Mouse (Mus musculus) thymus, adult 2 months (tissue): ENCODE data around the gene Itgb5. TPM values are rescaled to one million over a fixed set of nuclear protein-coding genes. Genes with fewer than 3 reads are reported as not detected.

Experiments used
- DNase-seq: peaks from one replicate; pipeline ENCODE4 v3.0.0; 2021
- H3K27ac ChIP-seq: fragments of 200-500 bp; 2 replicates; pipeline ENCODE4 v1.5.1; 2012; ENCODE audit warnings: low read length, control low read depth; ENCODE audit not compliant: control insufficient read depth, insufficient read depth
- H3K27me3 ChIP-seq: fragments of 200-500 bp; 2 replicates; pipeline ENCODE4 v1.6.1; 2012; ENCODE audit warnings: mild to moderate bottlenecking, low read length, moderate library complexity, mixed read lengths; ENCODE audit not compliant: control insufficient read depth, insufficient read depth
- H3K36me3 ChIP-seq: fragments of 200-500 bp; 2 replicates; pipeline ENCODE4 v1.6.1; 2012; ENCODE audit warnings: mild to moderate bottlenecking, low read length, moderate library complexity; ENCODE audit not compliant: control insufficient read depth, insufficient read depth
- H3K4me1 ChIP-seq: fragments of 200-500 bp; replicated peaks from 2 replicates; pipeline ENCODE4 v1.6.1; 2012; ENCODE audit warnings: low read length; ENCODE audit not compliant: control insufficient read depth, insufficient read depth
- H3K4me3 ChIP-seq: fragments of 200-500 bp; 2 replicates; pipeline ENCODE4 v1.5.1; 2012; ENCODE audit warnings: mild to moderate bottlenecking, low read length, control low read depth, moderate library complexity; ENCODE audit not compliant: control insufficient read depth, insufficient read depth
- CTCF ChIP-seq: fragments of 200-500 bp; IDR thresholded peaks from 2 replicates; pipeline ENCODE4 v1.5.1; 2012; ENCODE audit warnings: mild to moderate bottlenecking, control low read depth, low read length, moderate library complexity, borderline replicate concordance; ENCODE audit not compliant: control insufficient read depth, poor library complexity, insufficient read depth; ENCODE audit errors: extremely low read depth
- POLR2A ChIP-seq: fragments of 200-500 bp; IDR thresholded peaks from 2 replicates; pipeline ENCODE4 v1.6.1; 2012; ENCODE audit warnings: mild to moderate bottlenecking, low read length, control low read depth, moderate library complexity; ENCODE audit not compliant: control insufficient read depth, poor library complexity, insufficient read depth; ENCODE audit errors: extremely low read depth
- WGBS: fragments of 180-500 bp; shearing (Covaris S2); methylation state at CpG from one replicate; pipeline ENCODE4 v1.1.7; 2018; 5-methylcytosine and 5-hydroxymethylcytosine counted together
- polyA plus RNA-seq: library from polyadenylated mRNA; depleted of rRNA; stranded (reverse); fragments of >200 nt; gene quantifications from 2 replicates; pipeline ENCODE4 v1.2.3, GENCODE M21; 2012

Gene Itgb5
- polyA plus RNA-seq, 1 experiment, result 28.3 TPM

GRCm38 (mm10) chr16:33859988-33860700 is 30.7 kb downstream of the Itgb5 start:
- H3K36me3 ChIP-seq, result no peaks in the 10 kb centered on the region
- TF ChIP-seq POLR2A, result no peak
- TF ChIP-seq CTCF, result no peak
- 47% methylated on average over 14 of the region's 14 CpGs for WGBS
- no peak for DNase-seq
- H3K27me3 ChIP-seq, result no peaks in the 10 kb centered on the region
- 0 out of 2 replicates have a peak, but pooled peaks cover 2% of the 10 kb centered on the region for H3K4me1 ChIP-seq
- H3K27ac ChIP-seq, result no peak overlapping the region
- no peak overlapping the region for H3K4me3 ChIP-seq

GRCm38 (mm10) chr16:33862406-33862805 is 32.9 kb downstream of the Itgb5 start:
- Histone ChIP-seq H3K27ac (no peak overlapping the region), H3K36me3 (no peaks in the 10 kb centered on the region), H3K27me3 (no peaks in the 10 kb centered on the region), H3K4me3 (no peak overlapping the region), H3K4me1 (0 out of 2 replicates have a peak, but pooled peaks cover 2% of the 10 kb centered on the region)
- TF ChIP-seq POLR2A, result no peak
- TF ChIP-seq CTCF, result no peak
- 82% methylated on average over 4 of the region's 4 CpGs for WGBS
- DNase-seq, result no peak

- DNase-seq, result no peak
- WGBS, result 93% methylated on average over 5 of the region's 5 CpGs
- Histone ChIP-seq H3K36me3 (no peaks in the 10 kb centered on the region), H3K27ac (no peak overlapping the region), H3K4me1 (0 out of 2 replicates have a peak, but pooled peaks cover 2% of the 10 kb centered on the region), H3K4me3 (no peak overlapping the region), H3K27me3 (no peaks in the 10 kb centered on the region)
- TF ChIP-seq CTCF, result no peak
- no peak for TF ChIP-seq POLR2A
These were observed 33.8 kb downstream of the Itgb5 start for GRCm38 (mm10) chr16:33863208-33863751.

- no peaks in the 10 kb centered on the region for H3K4me1 ChIP-seq
- H3K27me3 ChIP-seq, result no peaks in the 10 kb centered on the region
- no peak for DNase-seq
- 89% methylated on average over 3 of the region's 3 CpGs for WGBS
- no peak overlapping the region for H3K27ac ChIP-seq
- H3K36me3 ChIP-seq, result no peaks in the 10 kb centered on the region
- TF ChIP-seq POLR2A, result no peak
- TF ChIP-seq CTCF, result no peak
- no peak overlapping the region for H3K4me3 ChIP-seq
These were observed 40.8 kb downstream of the Itgb5 start for GRCm38 (mm10) chr16:33870224-33870785.

- H3K27ac ChIP-seq, result no peak overlapping the region
- no peak overlapping the region for H3K4me3 ChIP-seq
- DNase-seq, result no peak
- 95% methylated on average over 13 of the region's 13 CpGs for WGBS
- H3K4me1 ChIP-seq, result no peaks in the 10 kb centered on the region
- TF ChIP-seq POLR2A, result no peak
- no peak for TF ChIP-seq CTCF
- H3K27me3 ChIP-seq, result no peaks in the 10 kb centered on the region
- H3K36me3 ChIP-seq, result no peaks in the 10 kb centered on the region
These were observed 41.7 kb downstream of the Itgb5 start for GRCm38 (mm10) chr16:33870988-33871758.

- DNase-seq, result no peak
- 90% methylated on average over 14 of the region's 14 CpGs for WGBS
These were observed 42.5 kb downstream of the Itgb5 start for GRCm38 (mm10) chr16:33871865-33872443.

DNA sequence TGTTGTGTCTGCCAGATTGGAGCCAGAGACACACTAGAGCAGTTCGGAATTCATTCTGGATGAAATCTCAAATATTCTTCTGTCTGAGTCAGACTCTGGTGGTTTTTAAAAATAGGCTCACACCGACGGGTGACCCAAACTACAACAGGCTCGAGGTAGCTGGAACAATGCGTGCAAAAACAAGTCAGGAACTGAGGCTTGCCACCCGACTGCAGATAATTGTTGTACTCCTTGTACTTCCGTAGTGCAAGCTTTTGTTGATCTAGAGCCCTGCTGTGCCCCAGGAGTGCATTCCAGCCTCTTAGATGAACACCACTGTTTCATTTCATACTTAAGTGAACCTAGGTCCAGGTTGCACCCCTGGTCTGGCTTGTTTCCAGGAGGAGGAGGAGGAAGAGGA is 43.8 kb downstream of the Itgb5 start:
- TF ChIP-seq POLR2A (no peak), CTCF (no peak)
- no peak overlapping the region for H3K27ac ChIP-seq

More at GRCm38 (mm10) chr16:33871865-33872443, 42.5 kb downstream of the Itgb5 start:
- TF ChIP-seq POLR2A, result no peak
- no peak for TF ChIP-seq CTCF
- no peak overlapping the region for H3K27ac ChIP-seq
- no peak overlapping the region for H3K4me3 ChIP-seq
- no peaks in the 10 kb centered on the region for H3K27me3 ChIP-seq
- H3K36me3 ChIP-seq, result no peaks in the 10 kb centered on the region
- no peaks in the 10 kb centered on the region for H3K4me1 ChIP-seq

More for the DNA sequence above, 43.8 kb downstream of the Itgb5 start:
- no peak for DNase-seq
- H3K4me3 ChIP-seq, result no peak overlapping the region
- WGBS, result 87% methylated on average over 7 of the region's 7 CpGs
- H3K4me1 ChIP-seq, result no peaks in the 10 kb centered on the region
- H3K27me3 ChIP-seq, result no peaks in the 10 kb centered on the region
- H3K36me3 ChIP-seq, result no peaks in the 10 kb centered on the region
